Mouse (Mus musculus) liver, embryonic 15.5 days (tissue): ENCODE data around the gene Adprm. TPM values are rescaled to one million over a fixed set of nuclear protein-coding genes. Genes with fewer than 3 reads are reported as not detected.
A peak's percentile ranks its signal among the peaks of the same experiment; 100 is the strongest.
"Not testable (repeated sequence)": the region's sequence is repeated elsewhere in the genome, so short reads cannot be mapped to it uniquely, and the experiment has no call there.

Experiments
- ATAC-seq: fragments of 200-750 bp; cut with Nextera tagmentation; 2 replicates; pipeline ENCODE4 v1.8.0; 2017; ENCODE audit warnings: moderate number of reproducible peaks, mild to moderate bottlenecking, moderate library complexity; ENCODE audit not compliant: insufficient read depth
- H3K27ac ChIP-seq: fragments of 300-500 bp; sonication (generic); replicated peaks from 2 replicates; pipeline ENCODE4 v1.5.1; 2015; ENCODE audit warnings: mild to moderate bottlenecking, inconsistent platforms
- H3K27me3 ChIP-seq: fragments of 300-500 bp; sonication (generic); 2 replicates; pipeline ENCODE4 v1.6.1; 2015; ENCODE audit warnings: mild to moderate bottlenecking, inconsistent platforms
- H3K36me3 ChIP-seq: fragments of 300-500 bp; sonication (generic); replicated peaks from 2 replicates; pipeline ENCODE4 v1.6.1; 2015; ENCODE audit warnings: moderate library complexity, mild to moderate bottlenecking, inconsistent platforms
- H3K4me1 ChIP-seq: fragments of 300-500 bp; sonication (generic); replicated peaks from 2 replicates; pipeline ENCODE4 v1.6.1; 2015; ENCODE audit warnings: inconsistent platforms
- H3K4me2 ChIP-seq: fragments of 300-500 bp; sonication (generic); 2 replicates; pipeline ENCODE4 v1.6.1; 2015; ENCODE audit warnings: moderate library complexity, mild to moderate bottlenecking, inconsistent platforms
- H3K4me3 ChIP-seq: fragments of 300-500 bp; sonication (generic); replicated peaks from 2 replicates; pipeline ENCODE4 v1.5.1; 2015; ENCODE audit warnings: mild to moderate bottlenecking, inconsistent platforms
- H3K9ac ChIP-seq: fragments of 300-500 bp; sonication (generic); 2 replicates; pipeline ENCODE4 v1.6.1; 2015; ENCODE audit warnings: moderate library complexity, mild to moderate bottlenecking, inconsistent platforms
- H3K9me3 ChIP-seq: fragments of 300-500 bp; sonication (generic); replicated peaks from 2 replicates; pipeline ENCODE4 v1.6.1; 2016; ENCODE audit warnings: inconsistent platforms
- WGBS: fragments of 180-500 bp; shearing (Covaris S2); methylation state at CpG from one replicate; pipeline ENCODE4 v1.1.7; 2015; ENCODE audit warnings: mixed read lengths; ENCODE audit not compliant: insufficient replicate concordance; 5-methylcytosine and 5-hydroxymethylcytosine counted together
- polyA plus RNA-seq: library from polyadenylated mRNA; unstranded; fragments of >200 nt; fragmentation: Nextera tagmentation; extraction: Ambion mirVana; gene quantifications from 2 replicates; pipeline ENCODE4 v1.2.1, GENCODE M21; 2015

Adprm gene
- polyA plus RNA-seq, 1 experiment from 2014 or later, result 10.3 TPM

- 36% methylated on average over 6 of the region's 6 CpGs for WGBS
These were observed 28.5 kb downstream of the Adprm start for GRCm38 (mm10) chr11:67023802-67024340.

GRCm38 (mm10) chr11:67023191-67023590, 29.2 kb downstream of the Adprm start:
- H3K27me3 ChIP-seq, result peaks cover 36% of the 10 kb centered on the region
- H3K36me3 ChIP-seq, H3K4me3 ChIP-seq, H3K27ac ChIP-seq, H3K4me2 ChIP-seq, H3K9me3 ChIP-seq, ATAC-seq, H3K9ac ChIP-seq: not testable (repeated sequence)
- peaks cover 22% of the 10 kb centered on the region for H3K4me1 ChIP-seq
- 50% methylated on average over 1 of the region's 1 CpGs for WGBS

More at GRCm38 (mm10) chr11:67023802-67024340, 28.5 kb downstream of the Adprm start:
- Histone ChIP-seq H3K4me1 (peaks cover 22% of the 10 kb centered on the region), H3K4me3 (peak overlapping the region; percentile 37; the same call in 1 of the 2 replicates), H3K27me3 (peaks cover 34% of the 10 kb centered on the region), H3K36me3 (no peaks in the 10 kb centered on the region), H3K27ac (no peak overlapping the region), H3K9me3 (no peaks in the 10 kb centered on the region), H3K4me2 (peak overlapping the region; percentile 82), H3K9ac (no peak overlapping the region)
- ATAC-seq, result no peak

- no peak for ATAC-seq
- 68% methylated on average over 13 of the region's 13 CpGs for WGBS
- peaks cover 36% of the 10 kb centered on the region for H3K27me3 ChIP-seq
- H3K36me3 ChIP-seq, result no peaks in the 10 kb centered on the region
- peaks cover 22% of the 10 kb centered on the region for H3K4me1 ChIP-seq
- no peak overlapping the region for H3K4me3 ChIP-seq
- no peak overlapping the region for H3K9ac ChIP-seq
- no peaks in the 10 kb centered on the region for H3K9me3 ChIP-seq
- H3K4me2 ChIP-seq, result no peak overlapping the region
- H3K27ac ChIP-seq, result no peak overlapping the region
These were observed 29.9 kb downstream of the Adprm start for GRCm38 (mm10) chr11:67022354-67023115.

GRCm38 (mm10) chr11:67020948-67021347, 31.4 kb downstream of the Adprm start:
- ATAC-seq, result no peak
- Histone ChIP-seq H3K4me1 (peaks cover 22% of the 10 kb centered on the region), H3K9me3 (no peaks in the 10 kb centered on the region), H3K4me3 (no peak overlapping the region), H3K27ac (no peak overlapping the region), H3K9ac (no peak overlapping the region), H3K4me2 (0 out of 2 replicates have a peak overlapping the region, but pooled peaks have one; percentile 18), H3K36me3 (no peaks in the 10 kb centered on the region), H3K27me3 (peaks cover 36% of the 10 kb centered on the region)
- 4% methylated on average over 12 of the region's 12 CpGs for WGBS

GRCm38 (mm10) chr11:67019711-67020475, 32.5 kb downstream of the Adprm start:
- no peak overlapping the region for H3K4me2 ChIP-seq
- H3K9ac ChIP-seq, result no peak overlapping the region
- H3K4me3 ChIP-seq, result no peak overlapping the region
- 44% methylated on average over 7 of the region's 7 CpGs for WGBS
- H3K36me3 ChIP-seq, result no peaks in the 10 kb centered on the region
- H3K27ac ChIP-seq, result no peak overlapping the region
- H3K4me1 ChIP-seq, result peaks cover 13% of the 10 kb centered on the region
- no peaks in the 10 kb centered on the region for H3K9me3 ChIP-seq
- no peak for ATAC-seq
- peaks cover 40% of the 10 kb centered on the region for H3K27me3 ChIP-seq

GRCm38 (mm10) chr11:67017801-67018591, 34.4 kb downstream of the Adprm start:
- no peak overlapping the region for H3K27ac ChIP-seq
- no peak for ATAC-seq
- no peaks in the 10 kb centered on the region for H3K36me3 ChIP-seq
- H3K4me3 ChIP-seq, result no peak overlapping the region
- WGBS, result 8% methylated on average over 12 of the region's 12 CpGs
- H3K27me3 ChIP-seq, result peaks cover 46% of the 10 kb centered on the region
- H3K9ac ChIP-seq, result no peak overlapping the region
- no peaks in the 10 kb centered on the region for H3K9me3 ChIP-seq
- H3K4me1 ChIP-seq, result peaks cover 5% of the 10 kb centered on the region; the same call in 1 of the 2 replicates
- no peak overlapping the region for H3K4me2 ChIP-seq

- Histone ChIP-seq H3K9me3 (no peaks in the 10 kb centered on the region), H3K4me1 (no peaks in the 10 kb centered on the region), H3K36me3 (no peaks in the 10 kb centered on the region), H3K9ac (no peak overlapping the region), H3K27ac (no peak overlapping the region), H3K27me3 (peaks cover 14% of the 10 kb centered on the region), H3K4me2 (no peak overlapping the region), H3K4me3 (no peak overlapping the region)
- 43% methylated on average over 4 of the region's 4 CpGs for WGBS
- no peak for ATAC-seq
These were observed 40.8 kb downstream of the Adprm start for GRCm38 (mm10) chr11:67011635-67012034.

- peaks cover 11% of the 10 kb centered on the region for H3K27me3 ChIP-seq
These were observed 42.0 kb downstream of the Adprm start for GRCm38 (mm10) chr11:67010430-67010829.

GRCm38 (mm10) chr11:67008528-67008927, 43.9 kb downstream of the Adprm start:
- Histone ChIP-seq H3K36me3 (no peaks in the 10 kb centered on the region), H3K27ac (no peak overlapping the region), H3K9me3 (no peaks in the 10 kb centered on the region), H3K9ac (no peak overlapping the region), H3K4me1 (no peaks in the 10 kb centered on the region), H3K27me3 (no peaks in the 10 kb centered on the region; the same call in 1 of the 2 replicates), H3K4me2 (no peak overlapping the region), H3K4me3 (no peak overlapping the region)
- no peak for ATAC-seq
- 82% methylated on average over 4 of the region's 4 CpGs for WGBS

More at GRCm38 (mm10) chr11:67010430-67010829, 42.0 kb downstream of the Adprm start:
- no peak overlapping the region for H3K4me2 ChIP-seq
- 7% methylated on average over 8 of the region's 8 CpGs for WGBS
- no peaks in the 10 kb centered on the region for H3K9me3 ChIP-seq
- no peaks in the 10 kb centered on the region for H3K4me1 ChIP-seq
- no peaks in the 10 kb centered on the region for H3K36me3 ChIP-seq
- no peak overlapping the region for H3K9ac ChIP-seq
- H3K4me3 ChIP-seq, result no peak overlapping the region
- no peak overlapping the region for H3K27ac ChIP-seq
- no peak for ATAC-seq

GRCm38 (mm10) chr11:67007961-67008360, 44.4 kb downstream of the Adprm start:
- no peak for ATAC-seq
- Histone ChIP-seq H3K4me3 (no peak overlapping the region), H3K9me3 (no peaks in the 10 kb centered on the region), H3K36me3 (no peaks in the 10 kb centered on the region), H3K9ac (no peak overlapping the region), H3K4me2 (no peak overlapping the region), H3K27ac (no peak overlapping the region), H3K4me1 (no peaks in the 10 kb centered on the region), H3K27me3 (no peaks in the 10 kb centered on the region; the same call in 1 of the 2 replicates)
- WGBS, result 73% methylated on average over 8 of the region's 8 CpGs
